Mouse (Mus musculus): Measurements from ENCODE around the gene Reep6. TPM values are rescaled to one million over a fixed set of nuclear protein-coding genes. Genes with fewer than 3 reads are reported as not detected.
A peak's percentile ranks its signal among the peaks of the same experiment; 100 is the strongest.

Gene Reep6
- total RNA-seq (2021): 10 to 100 TPM; 10.3 to 10.9 TPM
- long read RNA-seq, transcript Reep6-202 (6 exons, 2,208 nt): major isoform, 8 of 10 reads
- long read RNA-seq, partial matches to known transcripts: 0 of 10 reads
- long read RNA-seq, other reads (novel, unspliced or antisense): 1 of 10 reads

GRCm38 (mm10) chr10:80329273-80330081, at the start of gene Reep6, which contains the start of gene Pcsk4:
Gene Reep6, plus strand, starts transcription at chr10:80329953.
Gene Pcsk4, minus strand, starts transcription at chr10:80329498.
- DNase-seq (ENCODE audit: low spot score in 2 of 2): peak; percentile 92 to 95

GRCm38 (mm10) chr10:80281304-80281703, 48.4 kb upstream of the Reep6 start:
- DNase-seq (ENCODE audit: low spot score in 2 of 2): no peak

- no peak for DNase-seq (ENCODE audit: low spot score in 2 of 2)
These were observed 47.8 kb upstream of the Reep6 start for GRCm38 (mm10) chr10:80281921-80282371.

- no peak for DNase-seq (ENCODE audit: low spot score in 2 of 2)
These were observed 47.0 kb upstream of the Reep6 start for GRCm38 (mm10) chr10:80282481-80283441.

- DNase-seq (ENCODE audit: low spot score in 2 of 2): no peak
These were observed 44.3 kb upstream of the Reep6 start for GRCm38 (mm10) chr10:80285222-80286070.

GRCm38 (mm10) chr10:80288097-80288496, 41.7 kb upstream of the Reep6 start:
- no peak for DNase-seq (ENCODE audit: low spot score in 2 of 2)

- DNase-seq (ENCODE audit: low spot score in 2 of 2): no peak
These were observed 41.1 kb upstream of the Reep6 start for GRCm38 (mm10) chr10:80288657-80289056.

- peak; percentile 89 to 94 for DNase-seq (ENCODE audit: low spot score in 2 of 2)
These were observed 37.3 kb upstream of the Reep6 start, which contains the start of gene Rps15 for GRCm38 (mm10) chr10:80292251-80293146. Gene Rps15, plus strand, starts transcription at chr10:80292453.

GRCm38 (mm10) chr10:80293325-80293724, 36.4 kb upstream of the Reep6 start:
- no peak for DNase-seq (ENCODE audit: low spot score in 2 of 2)

- DNase-seq (ENCODE audit: low spot score in 2 of 2): no peak
These were observed 35.4 kb upstream of the Reep6 start for GRCm38 (mm10) chr10:80294311-80294710.

GRCm38 (mm10) chr10:80294788-80295303, 34.9 kb upstream of the Reep6 start:
- no peak for DNase-seq (ENCODE audit: low spot score in 2 of 2)

GRCm38 (mm10) chr10:80295618-80296425, 33.9 kb upstream of the Reep6 start, which contains the start of gene Apc2:
Gene Apc2, plus strand, starts transcription at chr10:80295977.
- peak; percentile 73 to 87 for DNase-seq (ENCODE audit: low spot score in 2 of 2)

GRCm38 (mm10) chr10:80296824-80297223, 32.9 kb upstream of the Reep6 start:
- DNase-seq (ENCODE audit: low spot score in 2 of 2): no peak

GRCm38 (mm10) chr10:80297526-80298133, 32.1 kb upstream of the Reep6 start:
- no peak for DNase-seq (ENCODE audit: low spot score in 2 of 2)

GRCm38 (mm10) chr10:80298571-80299281, 31.0 kb upstream of the Reep6 start:
- peak; percentile 92 to 93 for DNase-seq (ENCODE audit: low spot score in 2 of 2)

- no peak for DNase-seq (ENCODE audit: low spot score in 2 of 2)
These were observed 30.5 kb upstream of the Reep6 start for GRCm38 (mm10) chr10:80299301-80299700.

GRCm38 (mm10) chr10:80299824-80300223, 29.9 kb upstream of the Reep6 start:
- DNase-seq (ENCODE audit: low spot score in 2 of 2): no peak

Data from layer of hippocampus, adult 18-20 months (tissue).